Mouse (Mus musculus): Measurements from ENCODE around the gene Rhobtb1.

GRCm38 (mm10) chr10:69265421-69265820, 114.2 kb downstream of the Rhobtb1 start:
- TF ChIP-seq CTCF (conservative IDR thresholded peaks at IDR 0.05; ENCODE audit: low read length) (no peak), POU5F1 (IDR thresholded peaks at IDR 0.05; ENCODE audit: borderline replicate concordance, low read length) (no peak)
